Mouse (Mus musculus) CH12.LX (cell line): ENCODE results near the gene Synpo2l.

Experiments
- CHD2 ChIP-seq: IDR thresholded peaks from 2 replicates; pipeline ENCODE4 v1.6.1; 2011; ENCODE audit warnings: low read length, improper control_type of control experiment
- CTCF ChIP-seq, 2 experiments: IDR thresholded peaks in 1 of 2; conservative IDR thresholded peaks in 1 of 2; 2 replicates each; pipeline ENCODE4 v1.5.1; 2011 to 2012; ENCODE audit warnings: low read depth in 2 of 2, low read length in 2 of 2, improper control_type of control experiment in 1 of 2, inconsistent platforms in 1 of 2, mild to moderate bottlenecking in 1 of 2, moderate library complexity in 1 of 2
- EP300 ChIP-seq: IDR thresholded peaks from 2 replicates; pipeline ENCODE4 v1.6.1; 2011; ENCODE audit warnings: low read length, improper control_type of control experiment
- MAZ ChIP-seq: IDR thresholded peaks from 2 replicates; pipeline ENCODE4 v1.6.1; 2012; ENCODE audit warnings: low read depth, mild to moderate bottlenecking, inconsistent platforms, low read length, improper control_type of control experiment, moderate library complexity
- POLR2A ChIP-seq: IDR thresholded peaks from 2 replicates; pipeline ENCODE4 v1.6.1; 2011; ENCODE audit warnings: low read depth, mild to moderate bottlenecking, improper control_type of control experiment, low read length
- TBP ChIP-seq: conservative IDR thresholded peaks from 2 replicates; pipeline ENCODE4 v1.6.1; 2011; ENCODE audit warnings: low read depth, low read length, improper control_type of control experiment
- TCF12 ChIP-seq: IDR thresholded peaks from 2 replicates; pipeline ENCODE4 v1.6.1; 2014; ENCODE audit warnings: low read depth, mild to moderate bottlenecking, inconsistent platforms, low read length, improper control_type of control experiment
- UBTF ChIP-seq: IDR thresholded peaks from 2 replicates; pipeline ENCODE4 v1.6.1; 2012; ENCODE audit warnings: low read depth, mild to moderate bottlenecking, inconsistent platforms, low read length, improper control_type of control experiment, moderate library complexity
- USF2 ChIP-seq: conservative IDR thresholded peaks from 2 replicates; pipeline ENCODE4 v1.6.1; 2011; ENCODE audit warnings: low read depth, low read length, improper control_type of control experiment

DNA sequence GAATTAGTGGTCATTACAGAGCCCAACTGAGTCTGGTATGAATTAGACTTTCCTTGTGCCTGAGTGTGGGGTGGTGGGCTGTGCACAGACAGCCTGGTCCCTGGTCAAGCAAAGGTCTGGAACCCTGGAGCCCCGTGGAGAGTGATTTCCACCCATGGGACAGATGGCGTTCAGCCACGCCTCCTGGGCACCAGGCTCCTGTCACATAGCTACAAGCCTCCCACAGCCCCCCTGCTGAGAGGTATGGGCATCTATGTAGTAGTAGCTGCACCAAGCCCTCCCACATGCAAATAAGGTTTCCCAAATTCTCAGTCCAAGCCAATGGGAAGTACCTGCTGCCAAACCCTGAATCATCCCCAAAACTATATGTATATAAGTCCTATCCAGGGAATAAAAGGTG lies 41.2 kb downstream of the Synpo2l start:
- TF ChIP-seq CHD2 (no peak), EP300 (no peak), MAZ (no peak), USF2 (no peak), TBP (no peak), CTCF (conservative IDR thresholded peaks at IDR 0.05 in 1 of 2, IDR thresholded peaks at IDR 0.05 in 1 of 2; ENCODE audit: low read depth in 2 of 2, low read length in 2 of 2) (no peak), UBTF (no peak), TCF12 (no peak), POLR2A (no peak)
